Mouse (Mus musculus): ENCODE measurements around the gene C87436. TPM values are rescaled to one million over a fixed set of nuclear protein-coding genes. Genes with fewer than 3 reads are reported as not detected.

Gene C87436
- 10 to 100 TPM; 22.4 to 27.7 (median 24.8) TPM for total RNA-seq (2022)

- peak; percentile 93 for DNase-seq
Observed at GRCm38 (mm10) chr6:86438272-86439118, at the start of gene C87436. Gene C87436, plus strand, starts transcription at chr6:86438374.

- no peak for DNase-seq
Observed at GRCm38 (mm10) chr6:86388461-86388860, 49.7 kb upstream of the C87436 start.

- no peak for DNase-seq
Observed at GRCm38 (mm10) chr6:86391326-86391725, 46.8 kb upstream of the C87436 start.

- DNase-seq: no peak
Observed at GRCm38 (mm10) chr6:86393187-86393586, 45.0 kb upstream of the C87436 start.

- no peak for DNase-seq
Observed at GRCm38 (mm10) chr6:86394078-86394720, 44.0 kb upstream of the C87436 start.

- no peak for DNase-seq
Observed at GRCm38 (mm10) chr6:86395021-86395420, 43.2 kb upstream of the C87436 start.

- no peak for DNase-seq
Observed at GRCm38 (mm10) chr6:86395969-86396368, 42.2 kb upstream of the C87436 start.

- peak; percentile 85 for DNase-seq
Observed at GRCm38 (mm10) chr6:86396581-86397256, 41.5 kb upstream of the C87436 start, which contains the start of gene Pcyox1. Gene Pcyox1, minus strand, starts transcription at chr6:86397154.

GRCm38 (mm10) chr6:86397257-86397980 lies 40.8 kb upstream of the C87436 start:
- DNase-seq: no peak

- no peak for DNase-seq
Observed at GRCm38 (mm10) chr6:86398986-86399385, 39.2 kb upstream of the C87436 start.

- DNase-seq: no peak
Observed at GRCm38 (mm10) chr6:86399995-86400394, 38.2 kb upstream of the C87436 start.

- peak; percentile 74 for DNase-seq
Observed at GRCm38 (mm10) chr6:86400972-86401371, 37.2 kb upstream of the C87436 start.

GRCm38 (mm10) chr6:86402681-86403607 lies 35.2 kb upstream of the C87436 start:
- DNase-seq: no peak

GRCm38 (mm10) chr6:86403728-86404099 lies 34.5 kb upstream of the C87436 start:
- DNase-seq: no peak

GRCm38 (mm10) chr6:86404100-86404861 lies 33.9 kb upstream of the C87436 start, which contains the start of gene Tia1:
Gene Tia1, plus strand, starts transcription at chr6:86404219.
- DNase-seq: peak; percentile 97

GRCm38 (mm10) chr6:86404996-86405395 lies 33.2 kb upstream of the C87436 start:
- DNase-seq: no peak

GRCm38 (mm10) chr6:86406306-86406705 lies 31.9 kb upstream of the C87436 start:
- DNase-seq: no peak

GRCm38 (mm10) chr6:86418711-86419110 lies 19.5 kb upstream of the C87436 start:
- no peak for DNase-seq

GRCm38 (mm10) chr6:86419239-86419638 lies 18.9 kb upstream of the C87436 start:
- DNase-seq: no peak

- DNase-seq: no peak
Observed at GRCm38 (mm10) chr6:86420491-86420890, 17.7 kb upstream of the C87436 start.
